Mouse (Mus musculus) T-helper 1 cell (primary cell): Measurements from ENCODE around the gene Cphx3.
"Not testable (repeated sequence)": the region's sequence is repeated elsewhere in the genome, so short reads cannot be mapped to it uniquely, and the experiment has no call there.

Experiments
- in situ Hi-C: fragments of 300-600 bp; cut with MboI, MseI; formaldehyde crosslinking; loops from one replicate; pipeline ENCODE4 v1.15.1; 2025; ENCODE audit warnings: high pct_unique_total_duplicates

The Cphx3 gene

DNA sequence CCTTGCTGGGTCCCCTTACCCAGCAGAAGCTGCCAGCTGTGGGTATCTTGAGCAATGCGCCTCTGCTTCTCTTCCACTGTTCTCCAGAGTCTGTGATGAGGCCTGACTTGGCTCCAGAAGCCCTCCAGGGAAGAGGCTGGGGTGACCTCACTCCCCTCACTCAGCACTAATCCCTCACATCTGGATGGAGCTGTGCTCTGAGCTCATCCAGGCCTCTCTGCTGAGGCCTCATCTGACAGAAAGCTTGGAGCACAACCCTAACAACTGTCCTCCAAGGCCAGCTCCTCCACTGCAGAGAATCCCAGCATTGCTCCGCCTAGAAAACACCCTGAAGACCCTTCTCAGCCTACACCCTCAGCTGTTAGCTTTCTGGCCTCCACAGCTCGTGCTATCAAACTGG lies 91.9 kb downstream of the Cphx3 start:
- in situ Hi-C loops: loop anchor here (25.0 kb wide), 1 partner anchor 462 kb away; no protein-coding TSS in a partner anchor

DNA sequence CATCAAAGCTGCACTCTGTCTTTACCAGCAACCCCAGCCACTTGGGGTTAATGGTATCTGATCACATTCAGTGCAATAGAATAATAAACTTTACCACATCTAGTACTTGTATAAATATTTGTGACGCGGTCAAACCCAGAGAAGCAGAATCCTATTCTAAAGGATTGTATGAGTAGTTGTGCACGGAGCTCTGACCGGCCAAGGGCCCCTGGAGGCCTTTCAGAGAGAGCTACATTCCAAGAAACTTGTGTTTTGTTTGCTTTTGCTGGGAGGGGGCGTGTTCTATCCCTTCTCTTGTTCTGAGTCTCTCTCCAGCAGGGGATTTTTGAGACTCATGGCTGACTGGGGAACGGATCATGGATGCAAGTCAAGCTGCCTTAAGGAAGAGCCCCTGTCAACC lies 92.9 kb downstream of the Cphx3 start:
- in situ Hi-C loops: not testable (repeated sequence)

DNA sequence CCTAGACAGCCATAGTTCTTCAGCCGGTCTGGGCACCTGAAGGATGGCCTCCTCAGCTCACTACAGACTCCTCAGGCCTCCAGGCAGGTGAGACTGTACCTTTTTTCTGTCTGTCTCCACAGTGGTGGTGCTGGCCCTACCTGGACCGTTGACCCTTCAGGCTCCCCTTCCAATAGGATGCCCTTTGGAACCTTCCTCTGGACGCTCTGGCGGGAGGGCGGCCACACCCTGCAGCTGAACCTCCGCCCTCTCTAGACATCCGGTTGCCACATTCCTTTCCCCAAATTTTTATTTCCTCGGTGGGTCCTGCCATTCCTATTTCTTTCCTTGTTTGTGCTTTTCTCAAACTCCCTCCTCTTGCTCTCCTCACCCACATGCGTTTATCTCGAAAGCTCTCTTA lies 99.6 kb downstream of the Cphx3 start:
- in situ Hi-C loops: not testable (repeated sequence)

DNA sequence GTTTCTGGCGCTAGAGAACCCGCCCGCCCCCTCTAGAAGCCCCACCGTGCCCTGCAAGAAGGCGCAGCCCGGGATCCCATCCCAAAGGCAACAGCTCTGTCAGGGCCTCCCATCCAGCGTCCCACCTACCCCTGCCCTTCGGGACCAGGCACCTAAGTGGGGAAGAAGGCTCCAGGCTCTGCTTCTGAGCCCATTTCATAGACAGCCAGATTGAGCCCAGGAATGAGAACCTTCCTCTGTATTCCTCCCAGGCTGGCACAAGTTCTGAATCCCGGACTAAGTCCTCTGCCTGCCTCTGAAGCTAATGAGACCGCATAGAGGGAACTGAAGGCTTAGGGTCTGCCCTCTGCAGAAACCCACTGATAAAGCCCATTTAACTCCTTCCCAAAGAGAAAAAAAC lies 100.3 kb downstream of the Cphx3 start, which contains the start of gene Plac9b:
Plac9b (minus strand) TSS at position 101 of the 400 bp plus-strand sequence.
- in situ Hi-C loops: not testable (repeated sequence)

GRCm38 (mm10) chr14:26186638-26187037 lies 104.5 kb downstream of the Cphx3 start:
- in situ Hi-C loops: not testable (repeated sequence)

- in situ Hi-C loops: not testable (repeated sequence)
Observed at GRCm38 (mm10) chr14:26188361-26188760, 106.3 kb downstream of the Cphx3 start.

GRCm38 (mm10) chr14:26197851-26198250 lies 115.8 kb downstream of the Cphx3 start:
- in situ Hi-C loops: not testable (repeated sequence)

DNA sequence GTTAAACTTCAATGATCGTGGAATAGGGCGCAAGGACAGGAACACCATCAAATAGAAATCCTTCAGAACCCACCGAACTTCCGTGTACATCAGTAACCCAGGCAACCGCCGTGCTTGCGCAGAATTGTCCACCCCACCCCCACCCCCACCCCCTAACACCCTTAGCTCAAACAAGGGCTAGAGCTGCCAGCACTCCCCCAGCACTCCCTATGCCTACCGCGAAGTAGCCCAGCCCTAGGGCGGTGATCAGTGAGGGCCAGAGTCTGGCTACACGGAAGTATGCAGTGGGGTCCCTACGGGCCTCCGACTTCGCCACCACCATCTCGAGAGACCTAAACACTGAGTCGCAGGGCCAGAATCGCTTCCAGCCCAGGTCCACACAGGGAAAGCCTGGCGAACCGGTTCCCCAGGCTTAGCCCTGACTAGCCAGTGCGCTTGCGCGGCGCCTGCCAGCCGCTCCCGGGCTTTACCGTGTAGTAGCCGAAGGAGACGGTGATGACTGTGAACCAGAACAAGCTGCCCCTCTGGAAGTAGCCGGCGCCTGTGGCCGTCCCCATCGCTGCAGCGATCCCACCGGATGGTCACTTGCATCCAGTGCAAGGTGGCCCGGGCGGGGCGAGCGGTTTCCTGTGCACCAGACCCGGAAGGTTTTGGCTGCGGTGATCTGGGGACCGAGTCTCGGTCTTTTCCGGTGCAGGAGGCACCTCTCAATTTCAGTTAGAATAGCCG lies 124.3 kb downstream of the Cphx3 start:
- in situ Hi-C loops: not testable (repeated sequence)

- in situ Hi-C loops: not testable (repeated sequence)
Observed at GRCm38 (mm10) chr14:26206926-26207247, 124.8 kb downstream of the Cphx3 start, which contains the start of gene Tmem254b. Gene Tmem254b, minus strand, starts transcription at chr14:26207041.

DNA sequence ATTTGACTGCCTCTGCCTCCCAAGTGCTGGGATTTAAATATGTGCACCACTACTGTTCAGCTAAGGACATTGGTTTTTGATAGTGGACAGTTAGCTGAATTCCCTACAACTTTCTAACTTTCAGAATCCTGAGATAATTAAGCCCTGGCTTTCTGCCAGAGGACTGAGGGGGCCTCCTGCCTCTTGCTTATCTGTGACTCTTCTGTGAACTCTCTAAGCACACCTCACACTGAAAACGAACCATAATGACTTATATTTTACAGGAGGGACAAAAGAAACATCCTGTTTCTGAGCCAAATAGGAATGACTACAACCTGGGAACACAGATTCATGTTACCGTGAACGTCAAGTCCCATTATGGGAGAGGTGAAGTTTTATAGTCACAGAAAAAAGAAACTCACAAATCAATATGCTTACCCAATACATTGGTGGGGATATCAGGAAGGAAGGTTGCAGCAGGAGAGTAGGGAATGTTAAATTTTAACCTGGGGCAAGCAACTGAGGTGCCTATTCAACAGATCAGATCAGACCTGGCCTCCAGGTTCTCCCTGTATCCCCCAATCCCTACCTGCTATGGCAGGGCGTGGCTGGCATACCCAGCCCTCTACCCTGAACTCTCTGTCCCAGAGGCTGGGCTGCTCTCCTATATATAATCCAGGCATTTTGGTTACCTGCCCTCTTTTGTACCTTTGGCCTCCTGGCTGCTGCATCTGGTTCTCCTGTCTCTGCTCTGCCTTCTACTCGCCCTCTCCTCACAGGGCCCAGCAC lies 134.3 kb downstream of the Cphx3 start:
- in situ Hi-C loops: not testable (repeated sequence)

DNA sequence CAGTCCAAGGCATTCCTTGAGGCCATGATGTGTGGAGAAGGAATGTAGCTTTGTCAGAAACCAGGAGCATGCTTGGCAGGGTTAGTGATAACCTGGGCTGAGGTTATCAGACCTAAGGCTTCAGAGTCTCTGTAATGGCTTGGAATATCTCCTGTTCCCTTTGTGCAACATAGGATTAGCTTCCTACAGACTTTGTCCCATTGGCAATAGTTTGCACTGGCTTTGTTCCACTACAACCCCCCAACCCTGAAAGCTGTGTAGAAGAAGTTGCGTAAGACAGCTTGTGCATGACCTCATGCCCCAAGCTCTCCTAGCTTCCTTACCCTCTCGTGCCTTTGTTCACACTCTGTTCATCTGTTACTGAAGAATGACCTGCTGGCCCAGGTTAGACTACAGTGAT lies 155.1 kb downstream of the Cphx3 start:
- in situ Hi-C loops: not testable (repeated sequence)

DNA sequence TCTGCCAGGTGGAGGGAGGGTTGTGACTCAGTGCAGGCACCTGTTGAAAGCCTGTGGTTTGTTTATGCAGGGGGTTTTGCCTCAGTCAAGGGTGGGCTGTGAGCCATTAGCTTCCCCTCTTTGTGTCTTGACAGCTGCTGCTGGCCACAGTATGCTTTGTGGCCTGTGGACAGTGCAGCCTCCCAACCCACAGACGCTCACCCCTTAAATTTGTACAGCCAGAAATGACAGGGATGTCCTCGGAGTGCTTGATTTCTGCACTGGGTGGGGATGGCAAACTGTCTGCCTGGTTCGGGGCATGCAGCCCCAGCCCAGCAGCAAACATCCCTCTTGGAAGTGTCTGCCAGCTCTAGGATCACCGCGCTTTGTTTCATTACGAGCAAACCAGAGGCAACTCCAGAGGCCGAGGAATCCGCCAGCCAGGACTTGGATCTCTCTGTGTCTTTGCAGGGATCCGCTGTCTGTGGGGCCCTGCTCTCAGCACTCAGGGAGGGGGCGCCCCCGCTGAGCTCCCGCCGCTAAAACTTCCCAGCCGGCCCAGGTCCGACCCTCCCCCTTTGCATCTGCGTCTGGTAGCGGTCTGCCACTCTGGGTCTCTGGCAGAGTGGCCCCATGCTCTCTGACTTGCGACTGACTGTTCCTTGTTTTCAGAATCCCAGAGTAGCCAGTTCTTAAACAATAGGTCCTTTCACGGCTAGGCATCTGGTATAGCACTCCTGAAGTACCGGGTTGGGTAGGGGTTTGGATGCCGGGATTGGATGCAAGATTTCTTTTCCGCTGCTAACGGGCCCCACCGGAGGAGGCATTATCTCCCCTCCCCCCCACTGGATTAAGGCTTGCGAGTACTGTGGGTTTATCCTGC lies 175.9 kb downstream of the Cphx3 start, which contains the start of gene Duxbl3:
Duxbl3 (plus strand) TSS at position 207 of the 862 bp plus-strand sequence.
- in situ Hi-C loops: not testable (repeated sequence)

DNA sequence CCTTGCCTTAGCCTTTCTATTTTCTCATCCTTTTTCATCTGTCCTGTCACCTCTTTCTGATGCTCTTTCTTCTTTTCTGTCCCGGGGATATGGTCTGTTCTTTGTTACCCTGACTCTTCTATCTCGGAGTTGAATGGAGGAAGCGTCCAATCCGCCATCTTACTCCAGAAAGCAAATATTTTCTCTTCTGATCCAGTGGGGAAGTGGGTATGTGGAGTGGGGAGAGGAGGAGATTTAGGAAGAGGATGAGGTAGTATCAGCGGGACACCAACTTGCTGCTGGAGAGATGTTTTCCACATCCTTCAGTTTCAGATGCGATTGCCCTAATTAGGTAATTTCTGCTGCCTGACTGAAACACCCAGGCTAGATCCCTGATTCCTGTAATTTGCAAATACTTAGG lies 176.6 kb downstream of the Cphx3 start:
- in situ Hi-C loops: not testable (repeated sequence)
